Mouse (Mus musculus) heart, embryonic 11.5 days (tissue): ENCODE results near the gene Cldn34b3. TPM values are rescaled to one million over a fixed set of nuclear protein-coding genes. Genes with fewer than 3 reads are reported as not detected.
"Not testable (repeated sequence)": the region's sequence is repeated elsewhere in the genome, so short reads cannot be mapped to it uniquely, and the experiment has no call there.

ENCODE experiments used
- ATAC-seq: fragments of 200-750 bp; cut with Nextera tagmentation; replicated peaks from 2 replicates; pipeline ENCODE4 v1.8.0; 2017; ENCODE audit warnings: moderate library complexity; ENCODE audit not compliant: insufficient number of reproducible peaks, low FRiP score, low TSS enrichment
- H3K27ac ChIP-seq: fragments of 300-500 bp; sonication (generic); 2 replicates; pipeline ENCODE4 v1.5.1; 2014; ENCODE audit warnings: mild to moderate bottlenecking, low read depth, low read length
- H3K27me3 ChIP-seq: fragments of 300-500 bp; sonication (generic); 2 replicates; pipeline ENCODE4 v1.6.1; 2014; ENCODE audit warnings: mild to moderate bottlenecking, low read length, mixed read lengths; ENCODE audit not compliant: control insufficient read depth, insufficient read depth
- H3K36me3 ChIP-seq: fragments of 300-500 bp; sonication (generic); 2 replicates; pipeline ENCODE4 v1.6.1; 2014; ENCODE audit warnings: mild to moderate bottlenecking, low read length, moderate library complexity, mixed read lengths; ENCODE audit not compliant: control insufficient read depth, insufficient read depth
- H3K4me1 ChIP-seq: fragments of 300-500 bp; sonication (generic); 2 replicates; pipeline ENCODE4 v1.6.1; 2014; ENCODE audit warnings: low read length; ENCODE audit not compliant: control insufficient read depth, insufficient read depth
- H3K4me2 ChIP-seq: fragments of 300-500 bp; sonication (generic); 2 replicates; pipeline ENCODE4 v1.6.1; 2014; ENCODE audit warnings: mild to moderate bottlenecking, moderate library complexity
- H3K4me3 ChIP-seq: fragments of 300-500 bp; sonication (generic); 2 replicates; pipeline ENCODE4 v1.5.1; 2014; ENCODE audit warnings: low read depth, low read length
- H3K9ac ChIP-seq: fragments of 300-500 bp; sonication (generic); 2 replicates; pipeline ENCODE4 v1.6.1; 2014; ENCODE audit warnings: mild to moderate bottlenecking, low read depth, low read length, moderate library complexity
- H3K9me3 ChIP-seq: fragments of 300-500 bp; sonication (generic); replicated peaks from 2 replicates; pipeline ENCODE4 v1.6.1; 2016; ENCODE audit warnings: low read length; ENCODE audit not compliant: control insufficient read depth
- WGBS: fragments of 180-500 bp; shearing (Covaris S2); extraction: QIAGEN DNeasy Blood & Tissue Kit; methylation state at CpG from one replicate; pipeline ENCODE4 v1.1.7; 2014; ENCODE audit not compliant: insufficient replicate concordance; 5-methylcytosine and 5-hydroxymethylcytosine counted together
- polyA plus RNA-seq: library from polyadenylated mRNA; unstranded; fragments of >200 nt; fragmentation: Nextera tagmentation; extraction: Ambion mirVana; gene quantifications from 2 replicates; pipeline ENCODE4 v1.2.1, GENCODE M21; 2014

Gene Cldn34b3
- polyA plus RNA-seq = not detected in 2 replicates

GRCm38 (mm10) chrX:76264004-76264403, at the start of gene Cldn34b3:
TSS of gene Cldn34b3 (plus strand) at chrX:76264304.
- H3K9me3 ChIP-seq, H3K27me3 ChIP-seq, H3K36me3 ChIP-seq, H3K4me1 ChIP-seq, ATAC-seq, H3K4me2 ChIP-seq, H3K9ac ChIP-seq, H3K27ac ChIP-seq, H3K4me3 ChIP-seq: not testable (repeated sequence)
- WGBS = 79% methylated on average over 1 of the region's 1 CpGs

Other genes starting within 250 kb of the Cldn34b3 start
- not detected in 2 replicates for gene Cldn34b4, start 129.0 kb downstream of the Cldn34b3 start, polyA plus RNA-seq